Mouse (Mus musculus): ENCODE measurements around the gene Gmppa.

Gene Gmppa

GRCm38 (mm10) chr1:75486561-75486960 lies 50.8 kb downstream of the Gmppa start:
- DNase-seq (ENCODE audit: low read depth, low spot score), result peak; percentile 48

- peak; percentile 17 for DNase-seq (ENCODE audit: low read depth, low spot score)
These were observed 51.3 kb downstream of the Gmppa start for GRCm38 (mm10) chr1:75487040-75487404.

GRCm38 (mm10) chr1:75487405-75488161 lies 51.9 kb downstream of the Gmppa start:
- DNase-seq (ENCODE audit: low read depth, low spot score), result peak; percentile 84

GRCm38 (mm10) chr1:75490785-75491551 lies 55.2 kb downstream of the Gmppa start:
- DNase-seq (ENCODE audit: low read depth, low spot score), result no peak

- DNase-seq (ENCODE audit: low read depth, low spot score), result no peak
These were observed 56.9 kb downstream of the Gmppa start for GRCm38 (mm10) chr1:75492579-75493170.

Data from CD4-positive helper T cell, adult 2 months (primary cell).